Mouse (Mus musculus): Measurements from ENCODE around the gene Hoxb1. TPM values are rescaled to one million over a fixed set of nuclear protein-coding genes. Genes with fewer than 3 reads are reported as not detected.

The Hoxb1 gene
- polyA plus RNA-seq, 2 experiments: 0.11 TPM; not detected in 1

GRCm38 (mm10) chr11:96407191-96408072, 41.9 kb downstream of the Hoxb1 start:
- DNase-seq (ENCODE audit: low spot score): peak; percentile 64
- TF ChIP-seq POLR2A (IDR thresholded peaks at IDR 0.05; ENCODE audit: borderline replicate concordance, extremely low read depth, insufficient read depth, insufficient read length): no peak
- H3K36me3 ChIP-seq (ENCODE audit: control insufficient read depth, insufficient read depth, low read length): no peaks in the 10 kb centered on the region
- no peaks in the 10 kb centered on the region; the same call in 1 of the 2 replicates for H3K9me3 ChIP-seq (ENCODE audit: control insufficient read depth, low read length)
- peak overlapping the region; percentile 19; the same call in 1 of the 2 replicates for H3K4me3 ChIP-seq (replicated peaks; ENCODE audit: low read length)
- 4% methylated on average over 36 of the region's 36 CpGs for WGBS
- H3K27me3 ChIP-seq (ENCODE audit: control insufficient read depth, insufficient read depth, low read length): peaks cover 59% of the 10 kb centered on the region
- peak overlapping the region; percentile 40 for H3K4me2 ChIP-seq (replicated peaks; ENCODE audit: low read depth, low read length, severe bottlenecking)
- H3K9ac ChIP-seq (ENCODE audit: low read depth, low read length, severe bottlenecking): no peak overlapping the region
- ATAC-seq (ENCODE audit: low FRiP score, low read depth): peak; percentile 68
- peaks cover 3% of the 10 kb centered on the region; the same call in 1 of the 2 replicates for H3K4me1 ChIP-seq (ENCODE audit: control insufficient read depth, insufficient read depth, low read length)
- H3K27ac ChIP-seq (replicated peaks; ENCODE audit: low read depth, low read length): no peak overlapping the region

GRCm38 (mm10) chr11:96408234-96409010, 42.9 kb downstream of the Hoxb1 start:
- Histone ChIP-seq H3K9me3 (ENCODE audit: control insufficient read depth, low read length) (no peaks in the 10 kb centered on the region; the same call in 1 of the 2 replicates), H3K27ac (replicated peaks; ENCODE audit: low read depth, low read length) (no peak overlapping the region), H3K4me1 (ENCODE audit: control insufficient read depth, insufficient read depth, low read length) (peaks cover 10% of the 10 kb centered on the region; the same call in 1 of the 2 replicates), H3K9ac (ENCODE audit: low read depth, low read length, severe bottlenecking) (no peak overlapping the region), H3K27me3 (ENCODE audit: control insufficient read depth, insufficient read depth, low read length) (peaks cover 56% of the 10 kb centered on the region), H3K4me3 (replicated peaks; ENCODE audit: low read length) (no peak overlapping the region), H3K4me2 (replicated peaks; ENCODE audit: low read depth, low read length, severe bottlenecking) (peak overlapping the region; percentile 40; the same call in 1 of the 2 replicates), H3K36me3 (ENCODE audit: control insufficient read depth, insufficient read depth, low read length) (no peaks in the 10 kb centered on the region)
- no peak for TF ChIP-seq POLR2A (IDR thresholded peaks at IDR 0.05; ENCODE audit: borderline replicate concordance, extremely low read depth, insufficient read depth, insufficient read length)
- 33% methylated on average over 14 of the region's 14 CpGs for WGBS
- no peak for ATAC-seq (ENCODE audit: low FRiP score, low read depth)
- DNase-seq (ENCODE audit: low spot score): peak; percentile 16

- Histone ChIP-seq H3K4me3 (replicated peaks; ENCODE audit: low read length) (no peak overlapping the region), H3K4me1 (ENCODE audit: control insufficient read depth, insufficient read depth, low read length) (peaks cover 17% of the 10 kb centered on the region; the same call in 1 of the 2 replicates), H3K27ac (replicated peaks; ENCODE audit: low read depth, low read length) (no peak overlapping the region), H3K27me3 (ENCODE audit: control insufficient read depth, insufficient read depth, low read length) (peaks cover 43% of the 10 kb centered on the region), H3K9me3 (ENCODE audit: control insufficient read depth, low read length) (no peaks in the 10 kb centered on the region; the same call in 1 of the 2 replicates), H3K9ac (ENCODE audit: low read depth, low read length, severe bottlenecking) (no peak overlapping the region), H3K4me2 (replicated peaks; ENCODE audit: low read depth, low read length, severe bottlenecking) (no peak overlapping the region), H3K36me3 (ENCODE audit: control insufficient read depth, insufficient read depth, low read length) (no peaks in the 10 kb centered on the region)
- no peak for TF ChIP-seq POLR2A (IDR thresholded peaks at IDR 0.05; ENCODE audit: borderline replicate concordance, extremely low read depth, insufficient read depth, insufficient read length)
- DNase-seq (ENCODE audit: low spot score) (no peak), ATAC-seq (ENCODE audit: low FRiP score, low read depth) (no peak)
- 81% methylated on average over 5 of the region's 5 CpGs for WGBS
Observed at GRCm38 (mm10) chr11:96411019-96411418, 45.5 kb downstream of the Hoxb1 start.

DNA sequence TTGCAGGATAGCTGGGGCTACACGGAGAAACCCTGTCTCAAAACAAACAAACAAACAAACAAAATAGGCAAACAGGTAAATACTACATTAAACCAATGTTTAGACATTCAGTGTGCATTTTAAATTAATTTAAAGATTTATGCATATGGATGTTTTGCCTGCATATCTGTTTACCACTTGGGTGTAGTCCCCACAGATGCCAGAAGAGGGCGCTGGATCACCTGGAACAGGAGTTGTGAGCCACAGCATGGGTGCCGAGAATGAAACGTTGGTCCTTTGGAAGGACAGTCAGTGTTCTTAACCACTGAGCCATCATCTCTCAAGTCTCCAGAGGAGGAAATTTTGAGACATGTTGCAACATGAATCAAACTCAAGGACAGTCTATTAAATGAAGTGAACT, 46.4 kb downstream of the Hoxb1 start:
- 72% methylated on average over 4 of the region's 4 CpGs for WGBS
- ATAC-seq (ENCODE audit: low FRiP score, low read depth) (no peak), DNase-seq (ENCODE audit: low spot score) (no peak)
- Histone ChIP-seq H3K36me3 (ENCODE audit: control insufficient read depth, insufficient read depth, low read length) (no peaks in the 10 kb centered on the region), H3K27ac (replicated peaks; ENCODE audit: low read depth, low read length) (no peak overlapping the region), H3K9me3 (ENCODE audit: control insufficient read depth, low read length) (no peaks in the 10 kb centered on the region; the same call in 1 of the 2 replicates), H3K4me1 (ENCODE audit: control insufficient read depth, insufficient read depth, low read length) (peaks cover 17% of the 10 kb centered on the region; the same call in 1 of the 2 replicates), H3K4me3 (replicated peaks; ENCODE audit: low read length) (no peak overlapping the region), H3K9ac (ENCODE audit: low read depth, low read length, severe bottlenecking) (no peak overlapping the region), H3K4me2 (replicated peaks; ENCODE audit: low read depth, low read length, severe bottlenecking) (no peak overlapping the region), H3K27me3 (ENCODE audit: control insufficient read depth, insufficient read depth, low read length) (peaks cover 34% of the 10 kb centered on the region)
- no peak for TF ChIP-seq POLR2A (IDR thresholded peaks at IDR 0.05; ENCODE audit: borderline replicate concordance, extremely low read depth, insufficient read depth, insufficient read length)

GRCm38 (mm10) chr11:96412941-96413491, 47.5 kb downstream of the Hoxb1 start:
- Histone ChIP-seq H3K27ac (replicated peaks; ENCODE audit: low read depth, low read length) (no peak overlapping the region; the same call in 1 of the 2 replicates), H3K4me2 (replicated peaks; ENCODE audit: low read depth, low read length, severe bottlenecking) (no peak overlapping the region; the same call in 1 of the 2 replicates), H3K4me1 (ENCODE audit: control insufficient read depth, insufficient read depth, low read length) (peaks cover 14% of the 10 kb centered on the region; the same call in 1 of the 2 replicates), H3K36me3 (ENCODE audit: control insufficient read depth, insufficient read depth, low read length) (no peaks in the 10 kb centered on the region), H3K4me3 (replicated peaks; ENCODE audit: low read length) (no peak overlapping the region), H3K9me3 (ENCODE audit: control insufficient read depth, low read length) (no peaks in the 10 kb centered on the region; the same call in 1 of the 2 replicates), H3K9ac (ENCODE audit: low read depth, low read length, severe bottlenecking) (no peak overlapping the region), H3K27me3 (ENCODE audit: control insufficient read depth, insufficient read depth, low read length) (peaks cover 23% of the 10 kb centered on the region)
- 55% methylated on average over 9 of the region's 9 CpGs for WGBS
- ATAC-seq (ENCODE audit: low FRiP score, low read depth): no peak
- no peak for TF ChIP-seq POLR2A (IDR thresholded peaks at IDR 0.05; ENCODE audit: borderline replicate concordance, extremely low read depth, insufficient read depth, insufficient read length)
- no peak for DNase-seq (ENCODE audit: low spot score)

Measured in limb, embryonic 14.5 days (tissue).